Mouse (Mus musculus) intestine, embryonic 15.5 days (tissue): ENCODE measurements around the gene Srp54b. TPM values are rescaled to one million over a fixed set of nuclear protein-coding genes. Genes with fewer than 3 reads are reported as not detected.
"Not testable (repeated sequence)": the region's sequence is repeated elsewhere in the genome, so short reads cannot be mapped to it uniquely, and the experiment has no call there.

Experiments
- ATAC-seq: fragments of 200-750 bp; cut with Nextera tagmentation; 2 replicates; pipeline ENCODE4 v1.8.0; 2017; ENCODE audit warnings: moderate TSS enrichment, moderate library complexity
- H3K27ac ChIP-seq: fragments of 300-500 bp; sonication (generic); 2 replicates; pipeline ENCODE4 v1.5.1; 2015; ENCODE audit warnings: mild to moderate bottlenecking, inconsistent platforms
- H3K27me3 ChIP-seq: fragments of 300-500 bp; sonication (generic); replicated peaks from 2 replicates; pipeline ENCODE4 v1.6.1; 2015; ENCODE audit warnings: inconsistent platforms
- H3K36me3 ChIP-seq: fragments of 300-500 bp; sonication (generic); 2 replicates; pipeline ENCODE4 v1.6.1; 2015; ENCODE audit warnings: inconsistent platforms
- H3K4me1 ChIP-seq: fragments of 300-500 bp; sonication (generic); replicated peaks from 2 replicates; pipeline ENCODE4 v1.6.1; 2015; ENCODE audit warnings: inconsistent platforms
- H3K4me2 ChIP-seq: fragments of 300-500 bp; sonication (generic); replicated peaks from 2 replicates; pipeline ENCODE4 v1.6.1; 2015; ENCODE audit warnings: mild to moderate bottlenecking, inconsistent platforms
- H3K4me3 ChIP-seq: fragments of 300-500 bp; sonication (generic); replicated peaks from 2 replicates; pipeline ENCODE4 v1.5.1; 2015; ENCODE audit warnings: inconsistent platforms
- H3K9ac ChIP-seq: fragments of 300-500 bp; sonication (generic); 2 replicates; pipeline ENCODE4 v1.6.1; 2015; ENCODE audit warnings: inconsistent platforms
- H3K9me3 ChIP-seq: fragments of 300-500 bp; sonication (generic); 2 replicates; pipeline ENCODE4 v1.6.1; 2016; ENCODE audit warnings: inconsistent platforms
- WGBS: fragments of 180-500 bp; shearing (Covaris S2); methylation state at CpG from one replicate; pipeline ENCODE4 v1.1.7; 2015; 5-methylcytosine and 5-hydroxymethylcytosine counted together
- polyA plus RNA-seq: library from polyadenylated mRNA; unstranded; fragments of >200 nt; fragmentation: Nextera tagmentation; extraction: Ambion mirVana; gene quantifications from 2 replicates; pipeline ENCODE4 v1.2.1, GENCODE M21; 2015

The Srp54b gene
- polyA plus RNA-seq, 1 experiment from 2014 or later: 53.5 TPM

- H3K27me3 ChIP-seq, H3K4me1 ChIP-seq, H3K9me3 ChIP-seq, H3K4me2 ChIP-seq, H3K27ac ChIP-seq, H3K9ac ChIP-seq, H3K36me3 ChIP-seq: not testable (repeated sequence)
- peak; percentile 99 for ATAC-seq
- peak within 1 kb of the TSS; percentile 34 for H3K4me3 ChIP-seq
- WGBS: no CpG with 5 or more reads among the region's 57 CpGs
Measured at GRCm38 (mm10) chr12:55229626-55230519, 75.0 kb downstream of the Srp54b start, which contains the start of gene Srp54c. Srp54c (plus strand) TSS chr12:55230168.

GRCm38 (mm10) chr12:55230520-55230861 is 75.6 kb downstream of the Srp54b start:
- not testable (repeated sequence) for H3K4me2 ChIP-seq, H3K27ac ChIP-seq, H3K27me3 ChIP-seq, H3K9ac ChIP-seq, H3K36me3 ChIP-seq, H3K4me1 ChIP-seq, H3K9me3 ChIP-seq
- H3K4me3 ChIP-seq: peak overlapping the region; percentile 34
- peak; percentile 57 for ATAC-seq
- under 1% methylated on average over 13 of the region's 25 CpGs for WGBS

Other genes starting within 250 kb of the Srp54b start
- gene Gm20403, start 168.6 kb upstream of the Srp54b start, polyA plus RNA-seq: not detected in 2 replicates
- 21.3 and 29.1 TPM in 2 replicates for gene Baz1a, start 140.8 kb upstream of the Srp54b start, polyA plus RNA-seq
- gene 2700097O09Rik, start 75.0 kb upstream of the Srp54b start, polyA plus RNA-seq: 30.7 and 31.9 TPM in 2 replicates
- gene Srp54a, start 74.8 kb upstream of the Srp54b start, polyA plus RNA-seq: 157 and 171 TPM in 2 replicates
- gene Fam177a, start 30.6 kb upstream of the Srp54b start, polyA plus RNA-seq: 21.7 and 22.2 TPM in 2 replicates
- gene 1700047I17Rik2, start 44.5 kb downstream of the Srp54b start, polyA plus RNA-seq: not detected in 2 replicates
- 64.8 and 77.5 TPM in 2 replicates for gene Srp54c, start 75.1 kb downstream of the Srp54b start, polyA plus RNA-seq
- gene 1110008L16Rik, start 144.5 kb downstream of the Srp54b start, polyA plus RNA-seq: 19.3 and 19.5 TPM in 2 replicates
- gene Ppp2r3c, start 147.9 kb downstream of the Srp54b start, polyA plus RNA-seq: 10.9 and 11.3 TPM in 2 replicates
- 413 and 421 TPM in 2 replicates for gene Psma6, start 229.1 kb downstream of the Srp54b start, polyA plus RNA-seq